Mouse (Mus musculus): ENCODE measurements at regions not wholly inside any gene's neighbourhood (a gene's known extent, or its start where the extent isn't known, plus 50 kb on each side); places are given as distances from the start of the nearest gene placed in this dataset.

DNA sequence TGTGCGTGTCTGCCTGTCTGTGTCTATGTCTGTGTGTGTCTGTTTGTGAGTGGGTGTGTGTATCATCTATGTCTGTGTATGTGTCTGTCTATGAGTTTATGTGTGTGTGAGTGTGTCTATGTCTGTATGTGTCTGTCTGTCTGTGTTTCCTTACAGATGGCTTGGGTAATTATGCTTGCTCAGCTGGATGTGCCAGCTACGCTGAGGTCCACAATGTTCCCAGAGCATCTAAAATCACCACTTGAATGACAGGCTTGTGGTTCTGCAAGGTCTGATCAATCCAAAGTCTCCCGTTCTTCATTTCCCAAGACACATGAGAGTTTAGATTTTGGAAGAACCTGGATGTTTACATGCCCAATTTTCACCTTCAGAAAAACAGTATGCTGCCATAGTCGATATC lies 573.2 kb downstream of the Nfib start:
- Histone ChIP-seq H3K9ac (no peak overlapping the region), H3K27ac (peak overlapping the region; percentile 83), H3K4me3 (no peak overlapping the region), H3K36me3 (no peaks in the 10 kb centered on the region), H3K4me2 (no peak overlapping the region), H3K9me3 (replicated peaks) (no peaks in the 10 kb centered on the region), H3K27me3 (no peaks in the 10 kb centered on the region), H3K4me1 (replicated peaks) (peaks cover 12% of the 10 kb centered on the region)
- 59% methylated on average over 4 of the region's 4 CpGs for WGBS
- no peak for ATAC-seq (replicated peaks; ENCODE audit: insufficient number of reproducible peaks, insufficient read depth, low FRiP score, low read depth)

GRCm38 (mm10) chr4:82129471-82129870 lies 576.1 kb downstream of the Nfib start:
- no peaks in the 10 kb centered on the region for H3K36me3 ChIP-seq
- no peak overlapping the region for H3K27ac ChIP-seq
- no peaks in the 10 kb centered on the region for H3K9me3 ChIP-seq (replicated peaks)
- no peak overlapping the region for H3K4me3 ChIP-seq
- ATAC-seq (replicated peaks; ENCODE audit: insufficient number of reproducible peaks, insufficient read depth, low FRiP score, low read depth): no peak
- H3K4me1 ChIP-seq (replicated peaks): peaks cover 12% of the 10 kb centered on the region
- 59% methylated on average over 1 of the region's 1 CpGs for WGBS
- no peak overlapping the region for H3K4me2 ChIP-seq
- H3K9ac ChIP-seq: no peak overlapping the region
- no peaks in the 10 kb centered on the region for H3K27me3 ChIP-seq

- ATAC-seq (replicated peaks; ENCODE audit: insufficient number of reproducible peaks, insufficient read depth, low FRiP score, low read depth): no peak
- no peak overlapping the region for H3K4me3 ChIP-seq
- WGBS: 83% methylated on average over 5 of the region's 5 CpGs
- H3K9ac ChIP-seq: no peak overlapping the region
- no peaks in the 10 kb centered on the region for H3K27me3 ChIP-seq
- H3K4me2 ChIP-seq: no peak overlapping the region
- H3K36me3 ChIP-seq: no peaks in the 10 kb centered on the region
- no peaks in the 10 kb centered on the region for H3K9me3 ChIP-seq (replicated peaks)
- peaks cover 7% of the 10 kb centered on the region; the same call in 1 of the 2 replicates for H3K4me1 ChIP-seq (replicated peaks)
- no peak overlapping the region for H3K27ac ChIP-seq
Measured at GRCm38 (mm10) chr4:82123733-82124132, 581.8 kb downstream of the Nfib start.

DNA sequence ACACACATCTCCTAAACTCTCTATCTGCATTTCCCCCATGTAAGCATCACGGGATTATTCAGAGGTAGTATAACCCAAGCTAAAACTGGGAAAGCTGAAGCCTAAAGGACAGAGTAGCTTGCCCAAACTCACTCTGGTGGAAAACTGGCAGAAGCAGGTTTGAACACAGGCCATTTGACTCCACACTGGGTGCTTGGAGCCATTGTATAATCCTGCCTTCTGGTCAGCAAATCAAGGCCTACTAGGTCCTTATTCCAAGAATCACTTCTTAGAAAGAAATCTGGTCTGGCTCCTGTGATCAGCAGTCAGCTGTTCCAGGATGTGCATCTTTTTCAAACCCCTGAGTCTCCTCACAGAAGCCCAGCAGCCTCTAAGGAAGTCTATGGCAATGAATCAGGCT lies 582.4 kb downstream of the Nfib start:
- 93% methylated on average over 1 of the region's 1 CpGs for WGBS
- no peak overlapping the region for H3K9ac ChIP-seq
- H3K9me3 ChIP-seq (replicated peaks): no peaks in the 10 kb centered on the region
- no peak overlapping the region for H3K4me2 ChIP-seq
- no peak for ATAC-seq (replicated peaks; ENCODE audit: insufficient number of reproducible peaks, insufficient read depth, low FRiP score, low read depth)
- H3K27ac ChIP-seq: no peak overlapping the region
- no peak overlapping the region for H3K4me3 ChIP-seq
- H3K36me3 ChIP-seq: no peaks in the 10 kb centered on the region
- H3K27me3 ChIP-seq: no peaks in the 10 kb centered on the region
- peaks cover 7% of the 10 kb centered on the region; the same call in 1 of the 2 replicates for H3K4me1 ChIP-seq (replicated peaks)

- 0 out of 2 replicates have a peak overlapping the region, but pooled peaks have one; percentile 12 for H3K27ac ChIP-seq
Measured at GRCm38 (mm10) chr4:82120796-82121195, 584.8 kb downstream of the Nfib start.

GRCm38 (mm10) chr4:82120326-82120725 lies 585.2 kb downstream of the Nfib start:
- 43% methylated on average over 1 of the region's 1 CpGs for WGBS
- Histone ChIP-seq H3K4me3 (no peak overlapping the region), H3K27ac (no peak overlapping the region), H3K9me3 (replicated peaks) (no peaks in the 10 kb centered on the region), H3K9ac (no peak overlapping the region), H3K36me3 (no peaks in the 10 kb centered on the region), H3K27me3 (no peaks in the 10 kb centered on the region), H3K4me2 (no peak overlapping the region), H3K4me1 (replicated peaks) (peaks cover 7% of the 10 kb centered on the region; the same call in 1 of the 2 replicates)
- no peak for ATAC-seq (replicated peaks; ENCODE audit: insufficient number of reproducible peaks, insufficient read depth, low FRiP score, low read depth)

More at GRCm38 (mm10) chr4:82120796-82121195, 584.8 kb downstream of the Nfib start:
- H3K9me3 ChIP-seq (replicated peaks): no peaks in the 10 kb centered on the region
- H3K4me3 ChIP-seq: no peak overlapping the region
- no peaks in the 10 kb centered on the region for H3K27me3 ChIP-seq
- H3K9ac ChIP-seq: no peak overlapping the region
- peaks cover 7% of the 10 kb centered on the region; the same call in 1 of the 2 replicates for H3K4me1 ChIP-seq (replicated peaks)
- no peak for ATAC-seq (replicated peaks; ENCODE audit: insufficient number of reproducible peaks, insufficient read depth, low FRiP score, low read depth)
- H3K4me2 ChIP-seq: no peak overlapping the region
- H3K36me3 ChIP-seq: no peaks in the 10 kb centered on the region
- 40% methylated on average over 4 of the region's 4 CpGs for WGBS

- H3K4me2 ChIP-seq: no peak overlapping the region
- H3K27ac ChIP-seq: no peak overlapping the region
- H3K4me3 ChIP-seq: no peak overlapping the region
- H3K36me3 ChIP-seq: no peaks in the 10 kb centered on the region
- no peaks in the 10 kb centered on the region; the same call in 1 of the 2 replicates for H3K4me1 ChIP-seq (replicated peaks)
- H3K9me3 ChIP-seq (replicated peaks): no peaks in the 10 kb centered on the region
- ATAC-seq (replicated peaks; ENCODE audit: insufficient number of reproducible peaks, insufficient read depth, low FRiP score, low read depth): no peak
- H3K9ac ChIP-seq: no peak overlapping the region
- no peaks in the 10 kb centered on the region for H3K27me3 ChIP-seq
- 87% methylated on average over 1 of the region's 1 CpGs for WGBS
Measured at GRCm38 (mm10) chr4:82101837-82102236, 603.7 kb downstream of the Nfib start.

DNA sequence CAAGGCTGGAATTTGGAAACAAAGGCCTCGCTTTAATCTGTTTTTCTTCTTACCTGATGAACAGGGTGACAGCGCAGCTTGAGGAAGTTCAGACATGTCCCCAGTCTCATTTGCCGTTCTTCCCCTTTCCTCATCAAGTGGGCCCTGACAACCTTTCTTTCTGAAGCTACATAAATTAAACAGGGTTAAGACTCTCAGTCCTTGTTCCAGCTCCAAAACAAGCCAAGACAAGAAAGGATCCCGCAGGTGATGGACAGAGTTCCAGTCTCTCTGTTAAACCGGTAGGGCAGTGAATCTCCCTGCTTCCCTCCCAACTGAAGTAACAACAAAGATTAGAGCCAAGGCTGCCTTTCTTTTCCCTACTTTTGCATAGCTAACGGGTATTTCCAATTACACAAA lies 605.6 kb downstream of the Nfib start:
- no peaks in the 10 kb centered on the region for H3K27me3 ChIP-seq
- 75% methylated on average over 6 of the region's 6 CpGs for WGBS
- H3K9ac ChIP-seq: no peak overlapping the region
- no peak overlapping the region for H3K4me3 ChIP-seq
- no peak overlapping the region for H3K4me2 ChIP-seq
- no peaks in the 10 kb centered on the region for H3K9me3 ChIP-seq (replicated peaks)
- no peak for ATAC-seq (replicated peaks; ENCODE audit: insufficient number of reproducible peaks, insufficient read depth, low FRiP score, low read depth)
- H3K27ac ChIP-seq: no peak overlapping the region
- H3K36me3 ChIP-seq: no peaks in the 10 kb centered on the region
- H3K4me1 ChIP-seq (replicated peaks): peaks cover 2% of the 10 kb centered on the region; the same call in 1 of the 2 replicates

DNA sequence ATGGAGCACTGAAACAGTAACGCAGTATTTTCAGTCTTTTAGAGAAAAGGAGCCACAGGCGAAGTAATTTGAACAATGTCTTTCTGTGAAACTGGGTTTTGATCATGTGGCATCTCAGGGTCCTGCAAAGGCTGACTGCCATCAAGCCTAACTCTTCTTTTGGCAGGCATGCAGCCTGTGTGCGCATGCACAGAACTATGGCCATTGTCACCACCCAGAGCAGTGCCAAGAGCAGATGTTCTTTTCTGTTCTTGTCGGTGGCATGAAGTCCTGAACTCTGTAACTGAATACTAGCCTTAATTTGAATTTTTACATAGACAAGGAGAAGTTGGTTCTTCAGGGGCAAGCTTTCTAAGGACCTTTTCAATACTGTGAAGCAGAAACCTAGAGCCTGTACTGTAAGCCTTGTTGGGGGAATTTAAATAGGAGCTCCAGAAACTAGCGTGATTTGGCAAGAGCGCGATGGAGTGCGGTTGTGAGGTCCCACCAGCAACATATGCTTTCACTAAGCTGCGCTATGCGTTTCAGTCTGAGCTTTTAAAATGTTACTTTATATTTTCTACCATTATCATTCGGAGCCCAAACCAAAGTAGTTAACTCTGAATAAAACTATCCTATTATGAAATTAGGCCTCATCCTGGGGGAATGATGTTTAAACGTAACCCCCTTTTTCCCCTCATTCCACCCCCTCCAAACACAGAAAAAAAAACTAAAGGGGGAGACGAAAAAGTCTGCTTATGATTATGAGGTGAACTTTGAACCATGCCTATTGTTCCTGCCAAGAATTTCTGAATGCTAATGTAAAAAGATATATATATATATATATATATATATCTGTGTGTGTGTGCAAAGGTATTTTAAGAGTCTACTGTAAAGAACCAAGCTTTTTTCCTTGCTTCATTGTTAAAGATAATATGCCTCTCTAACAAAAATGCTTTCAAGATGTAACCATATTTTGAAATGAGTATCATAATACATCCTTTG lies 606.3 kb downstream of the Nfib start:
- H3K4me3 ChIP-seq: no peak overlapping the region
- no peak for ATAC-seq (replicated peaks; ENCODE audit: insufficient number of reproducible peaks, insufficient read depth, low FRiP score, low read depth)
- H3K27ac ChIP-seq: no peak overlapping the region
- peaks cover 2% of the 10 kb centered on the region; the same call in 1 of the 2 replicates for H3K4me1 ChIP-seq (replicated peaks)
- no peaks in the 10 kb centered on the region for H3K36me3 ChIP-seq
- H3K9me3 ChIP-seq (replicated peaks): no peaks in the 10 kb centered on the region
- H3K27me3 ChIP-seq: no peaks in the 10 kb centered on the region
- no peak overlapping the region for H3K4me2 ChIP-seq
- no peak overlapping the region for H3K9ac ChIP-seq
- 81% methylated on average over 13 of the region's 13 CpGs for WGBS

DNA sequence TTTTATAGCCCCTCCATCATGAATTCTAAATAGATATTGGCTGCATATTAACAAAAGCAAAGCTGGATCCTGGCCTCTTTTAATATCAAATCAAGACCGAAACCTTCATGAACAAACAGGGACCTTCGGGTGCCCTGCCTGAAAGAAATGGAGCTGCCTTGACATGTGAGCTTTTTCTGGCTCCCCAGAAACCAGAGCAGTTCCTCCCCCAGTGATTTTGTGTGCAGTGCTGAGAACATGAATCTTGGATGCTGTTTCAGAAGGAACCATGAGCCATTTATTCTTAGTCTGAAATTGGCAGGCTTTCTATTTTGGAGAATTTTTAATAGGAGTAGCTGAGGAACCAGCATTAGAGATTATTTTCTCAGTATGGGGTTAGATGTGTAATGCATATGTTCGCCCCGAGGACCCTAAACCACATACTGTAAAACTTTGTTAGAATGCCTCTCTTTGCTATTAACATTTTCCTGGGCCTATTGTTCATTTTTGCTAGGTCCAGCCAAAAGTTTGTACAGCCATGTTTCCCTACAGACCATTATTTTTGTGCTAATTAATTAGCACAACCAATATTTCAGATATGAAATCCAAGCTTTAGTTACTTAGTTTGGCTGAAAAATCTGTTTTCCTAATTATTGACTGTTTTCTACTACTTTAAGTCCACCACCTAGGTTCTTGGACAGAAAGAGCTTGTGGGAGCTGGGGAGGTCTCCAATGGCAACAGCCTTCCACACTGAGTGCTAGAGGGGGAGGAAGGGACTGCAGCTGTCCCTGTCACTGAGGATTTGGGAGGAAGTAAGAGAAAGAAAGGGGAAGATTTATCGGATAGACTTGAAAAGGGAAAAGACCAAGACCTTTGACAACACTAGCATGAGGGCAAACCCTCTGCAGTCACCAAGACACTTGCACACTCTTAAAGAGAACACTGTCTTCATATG lies 613.0 kb downstream of the Nfib start:
- peak overlapping the region; percentile 27 for H3K27ac ChIP-seq
- no peaks in the 10 kb centered on the region for H3K27me3 ChIP-seq
- no peak overlapping the region for H3K9ac ChIP-seq
- no peak overlapping the region for H3K4me3 ChIP-seq
- 0 out of 2 replicates have a peak, but pooled peaks cover 2% of the 10 kb centered on the region for H3K4me1 ChIP-seq (replicated peaks)
- H3K36me3 ChIP-seq: no peaks in the 10 kb centered on the region
- H3K4me2 ChIP-seq: no peak overlapping the region
- ATAC-seq (replicated peaks; ENCODE audit: insufficient number of reproducible peaks, insufficient read depth, low FRiP score, low read depth): no peak
- no peaks in the 10 kb centered on the region for H3K9me3 ChIP-seq (replicated peaks)
- WGBS: 79% methylated on average over 5 of the region's 5 CpGs

DNA sequence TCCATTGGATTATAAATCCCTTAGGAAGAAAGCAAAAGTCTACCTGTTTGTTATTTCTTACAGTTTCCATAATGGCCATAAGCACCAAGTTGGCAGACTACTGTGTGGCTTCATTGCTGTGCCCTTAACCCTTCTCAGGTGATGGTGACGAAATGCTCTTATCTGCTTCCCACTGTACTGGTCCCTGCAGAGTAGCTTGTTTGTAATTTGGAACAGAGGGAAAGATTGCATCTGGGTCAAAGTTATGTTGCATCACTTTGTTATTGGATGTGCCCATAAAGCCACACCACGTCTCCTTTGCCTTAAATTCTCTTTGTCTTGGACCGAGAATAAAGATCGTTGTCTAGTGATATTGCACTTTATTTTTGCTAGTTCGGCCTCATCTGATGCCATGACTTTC lies 615.9 kb downstream of the Nfib start:
- no peaks in the 10 kb centered on the region for H3K4me1 ChIP-seq (replicated peaks)
- ATAC-seq (replicated peaks; ENCODE audit: insufficient number of reproducible peaks, insufficient read depth, low FRiP score, low read depth): no peak
- H3K4me2 ChIP-seq: no peak overlapping the region
- H3K27ac ChIP-seq: no peak overlapping the region
- no peak overlapping the region for H3K4me3 ChIP-seq
- no peaks in the 10 kb centered on the region for H3K36me3 ChIP-seq
- no peaks in the 10 kb centered on the region for H3K27me3 ChIP-seq
- WGBS: 90% methylated on average over 5 of the region's 5 CpGs
- H3K9ac ChIP-seq: no peak overlapping the region
- H3K9me3 ChIP-seq (replicated peaks): no peaks in the 10 kb centered on the region

Measured in heart, embryonic 15.5 days (tissue).